Mouse (Mus musculus) kidney, postnatal 36 days (tissue): Measurements from ENCODE around the gene Camkk1.

Source experiments
- DNase-seq, 2 experiments: peaks; one replicate each; pipeline ENCODE4 v3.0.0; 2021 to 2022; ENCODE audit warnings: mixed read lengths in 2 of 2

Camkk1 gene

DNA sequence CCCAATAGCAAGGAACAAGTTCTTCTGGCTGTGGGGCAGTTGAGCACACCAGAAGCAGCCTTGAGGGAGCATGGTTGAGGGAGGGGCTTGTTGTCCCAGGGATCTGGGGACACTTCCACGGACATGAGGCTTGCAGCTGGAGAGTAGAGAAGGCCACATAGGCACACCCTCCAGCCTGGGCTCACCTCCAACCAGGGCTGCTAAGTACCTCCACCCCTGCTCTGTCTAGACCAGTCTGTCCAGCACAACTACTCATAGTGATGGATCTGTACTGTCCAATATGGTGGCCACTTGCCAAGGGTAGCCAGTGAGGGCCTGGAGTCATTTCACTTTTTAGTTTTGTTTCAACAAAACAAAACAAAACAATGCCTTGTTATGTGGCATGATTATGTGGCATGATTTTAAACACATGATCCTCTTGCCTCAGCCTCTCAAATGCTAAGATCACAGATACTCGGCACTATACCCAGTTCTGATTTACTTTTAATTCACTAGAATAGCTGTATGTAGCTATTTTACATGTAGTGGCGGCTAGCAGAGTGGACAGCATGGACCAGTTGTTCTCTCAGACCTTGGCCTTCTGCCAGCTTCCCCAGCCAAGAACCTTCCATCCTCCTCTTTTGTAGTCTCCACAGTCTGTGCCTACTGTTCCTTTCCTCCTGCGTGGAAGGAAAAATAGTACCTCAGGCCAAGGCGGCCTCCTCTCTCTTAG lies 3.3 kb upstream of the Camkk1 start:
- DNase-seq: peak; percentile 45 to 71

DNA sequence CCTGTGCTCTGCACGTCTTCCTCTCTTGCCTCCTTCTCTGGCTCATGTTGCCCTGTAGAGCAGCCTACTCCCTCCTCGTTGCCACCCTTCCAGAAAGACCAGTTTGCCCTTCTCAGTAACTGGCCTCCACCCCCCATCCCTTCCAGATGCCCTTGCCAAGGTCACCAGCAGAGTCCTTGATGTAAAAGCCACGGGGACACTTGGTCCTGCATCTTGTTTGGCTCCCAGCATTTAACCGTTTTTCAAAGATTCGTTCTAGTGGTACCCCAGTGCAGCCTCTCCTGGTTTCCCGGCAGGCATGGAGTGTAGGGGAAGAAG lies 2.7 kb upstream of the Camkk1 start:
- no peak for DNase-seq

DNA sequence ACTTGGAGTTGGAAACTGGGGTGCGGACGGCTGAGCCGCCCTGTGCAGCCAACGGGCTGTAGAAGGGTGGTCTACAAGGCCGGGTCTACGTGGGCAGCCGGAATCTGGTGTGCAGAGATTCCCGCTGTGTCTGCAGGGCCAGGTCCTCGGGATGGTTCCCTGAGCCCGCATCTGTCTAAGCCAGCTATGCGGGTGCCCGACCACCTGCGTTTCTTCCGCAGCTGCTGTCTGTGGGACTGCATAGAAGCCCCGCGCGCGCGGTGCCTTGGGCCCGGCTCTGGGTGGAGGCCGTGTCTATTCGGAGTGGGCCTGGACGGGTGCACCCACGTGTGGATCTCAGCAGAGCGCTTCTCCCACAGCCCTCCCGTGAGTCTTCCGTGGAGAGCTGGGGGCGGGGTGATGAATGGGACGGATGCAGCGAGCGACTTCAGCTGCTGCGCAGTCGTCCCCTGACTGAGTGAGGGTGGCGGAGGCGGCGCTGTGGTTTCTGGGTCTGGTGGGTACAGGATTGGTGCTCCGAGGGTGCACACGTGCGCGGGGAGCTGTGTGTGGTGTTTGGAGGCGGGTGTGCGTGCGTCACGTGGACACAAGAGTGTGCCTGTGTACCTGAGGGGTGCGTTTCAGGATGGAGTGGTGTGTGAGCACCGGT lies 463 bp downstream of the Camkk1 start:
- peak in 1 of 2 experiments; percentile 55 for DNase-seq

DNA sequence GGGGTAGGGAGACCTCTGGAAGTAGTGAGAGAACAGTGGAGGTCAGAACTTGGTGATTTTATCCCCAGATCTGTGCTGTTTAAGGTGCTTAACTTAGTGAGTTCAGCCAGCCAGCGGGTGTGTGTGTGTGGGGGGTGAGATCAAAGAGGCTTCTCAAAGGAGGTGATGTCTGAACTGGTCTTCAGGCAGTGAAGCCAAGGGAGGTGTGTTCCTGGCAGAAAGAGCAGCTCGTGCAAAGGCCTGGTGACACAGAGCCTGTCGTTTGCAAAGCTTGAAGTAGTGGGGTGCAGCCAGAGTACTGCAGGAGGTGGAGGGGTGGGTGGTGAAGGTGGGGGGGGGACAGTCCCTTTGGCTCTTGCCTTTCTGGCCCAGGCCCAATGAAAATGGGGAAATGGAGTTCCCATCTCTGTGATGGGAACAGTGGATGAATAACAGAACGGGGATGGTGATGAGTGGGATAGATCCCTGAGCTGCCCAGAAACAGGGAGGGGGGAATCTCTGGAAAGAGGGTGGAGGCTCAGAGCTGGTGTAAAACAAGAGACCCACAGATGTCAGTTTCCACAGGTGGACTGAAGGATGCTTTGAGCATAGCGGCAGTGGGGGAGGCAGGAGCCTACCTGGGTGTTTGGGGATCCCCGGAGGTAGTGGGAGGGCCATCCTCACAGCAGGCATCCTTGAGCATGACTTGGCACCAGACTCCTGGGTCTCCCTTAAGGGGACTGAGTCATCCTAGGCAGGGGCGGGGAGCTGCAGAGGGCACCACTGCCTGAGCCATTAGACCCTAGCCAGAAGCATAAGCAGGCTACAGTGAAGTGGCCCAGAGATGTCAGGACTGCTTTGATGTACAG lies 2.4 kb downstream of the Camkk1 start:
- no peak for DNase-seq

DNA sequence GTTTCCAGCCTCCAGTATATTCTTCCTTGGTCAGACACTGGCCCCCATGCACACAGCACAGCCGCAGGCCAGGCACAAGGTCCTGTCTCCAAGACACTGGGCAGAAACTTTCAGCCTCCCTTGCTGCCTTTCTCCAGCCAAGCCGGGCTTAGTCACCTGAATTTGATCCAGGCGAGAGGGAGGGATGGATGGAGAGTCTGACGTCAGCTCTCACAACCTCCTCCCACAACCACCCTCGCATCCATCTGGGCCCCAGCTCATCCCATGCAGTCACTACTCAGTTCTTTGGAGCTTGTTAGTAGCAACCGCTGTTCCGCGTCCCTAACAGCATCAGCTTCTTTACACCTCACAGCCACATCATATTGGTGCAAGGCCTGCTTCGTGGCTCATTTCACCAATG lies 4.3 kb downstream of the Camkk1 start:
- no peak for DNase-seq

DNA sequence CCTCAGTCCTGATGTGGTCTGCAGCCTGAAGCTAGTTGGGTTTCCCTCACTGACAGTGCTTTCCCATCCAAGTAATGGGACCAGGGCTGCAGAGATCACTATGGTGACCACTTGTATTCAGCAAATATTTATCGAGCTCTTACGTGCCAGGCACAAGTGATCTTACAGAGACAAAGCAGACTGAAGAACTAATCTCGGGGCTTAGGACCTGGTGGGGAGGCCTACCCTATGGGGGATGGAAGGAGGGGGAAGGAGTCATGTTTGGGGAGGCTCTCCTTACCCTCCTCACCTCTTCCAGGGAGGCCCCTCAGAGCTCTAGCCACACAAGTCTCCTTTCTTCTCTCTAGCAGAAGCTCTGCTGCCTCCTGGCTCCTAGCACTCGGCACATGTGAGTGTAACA lies 5.0 kb downstream of the Camkk1 start:
- DNase-seq: no peak

DNA sequence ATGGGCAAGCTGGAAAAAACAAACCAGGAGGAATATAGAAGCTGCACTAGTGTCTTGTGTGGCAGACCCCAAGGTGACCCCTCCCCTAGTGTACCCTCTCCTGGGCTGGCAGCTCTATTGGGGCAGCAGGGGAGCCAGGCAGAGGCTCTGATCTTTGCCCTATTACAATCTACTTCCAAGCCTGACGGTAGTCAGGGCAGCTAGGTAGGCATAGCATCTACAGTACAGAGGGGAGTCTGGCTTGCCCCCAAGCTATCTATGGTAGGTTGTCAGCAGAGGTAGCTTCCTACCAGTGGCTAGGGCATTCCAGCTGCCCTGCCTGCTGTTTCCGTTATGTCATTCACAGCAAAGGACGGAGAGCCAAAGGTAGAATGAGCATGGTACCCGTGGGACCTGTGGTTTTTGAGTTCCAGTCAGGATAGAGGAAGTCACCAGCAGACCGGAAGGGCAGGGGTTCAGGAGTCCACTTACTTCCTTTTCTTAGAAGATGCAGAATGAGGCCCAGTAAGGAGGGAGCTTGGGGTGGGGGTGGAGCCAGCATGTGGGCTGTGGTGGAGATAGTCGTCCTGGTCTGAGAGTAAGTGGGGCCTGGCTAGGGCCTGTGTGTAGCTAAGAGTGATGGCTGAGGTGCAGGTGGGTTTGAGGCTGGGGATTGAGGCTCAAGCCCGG lies 5.6 kb downstream of the Camkk1 start:
- peak; percentile 61 to 63 for DNase-seq

DNA sequence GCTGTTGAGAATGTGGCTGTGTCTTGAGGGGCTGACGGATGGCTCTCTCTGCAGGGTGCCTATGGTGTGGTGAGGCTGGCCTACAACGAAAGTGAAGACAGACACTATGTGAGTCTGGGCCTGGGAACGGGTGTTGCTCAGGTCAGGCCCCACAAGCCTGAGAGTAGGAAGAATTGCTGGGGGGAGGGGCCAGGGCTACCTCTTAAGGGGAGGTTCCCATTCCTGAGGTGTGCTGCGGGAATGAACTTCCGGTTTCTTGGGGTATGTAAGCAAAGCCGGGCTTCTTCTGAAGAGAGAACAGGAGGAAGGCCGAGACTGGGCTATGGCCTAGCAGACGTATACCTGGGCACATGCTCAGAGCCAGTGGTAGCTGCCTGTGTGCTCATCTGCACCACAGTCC lies 8.2 kb downstream of the Camkk1 start:
- DNase-seq: no peak

DNA sequence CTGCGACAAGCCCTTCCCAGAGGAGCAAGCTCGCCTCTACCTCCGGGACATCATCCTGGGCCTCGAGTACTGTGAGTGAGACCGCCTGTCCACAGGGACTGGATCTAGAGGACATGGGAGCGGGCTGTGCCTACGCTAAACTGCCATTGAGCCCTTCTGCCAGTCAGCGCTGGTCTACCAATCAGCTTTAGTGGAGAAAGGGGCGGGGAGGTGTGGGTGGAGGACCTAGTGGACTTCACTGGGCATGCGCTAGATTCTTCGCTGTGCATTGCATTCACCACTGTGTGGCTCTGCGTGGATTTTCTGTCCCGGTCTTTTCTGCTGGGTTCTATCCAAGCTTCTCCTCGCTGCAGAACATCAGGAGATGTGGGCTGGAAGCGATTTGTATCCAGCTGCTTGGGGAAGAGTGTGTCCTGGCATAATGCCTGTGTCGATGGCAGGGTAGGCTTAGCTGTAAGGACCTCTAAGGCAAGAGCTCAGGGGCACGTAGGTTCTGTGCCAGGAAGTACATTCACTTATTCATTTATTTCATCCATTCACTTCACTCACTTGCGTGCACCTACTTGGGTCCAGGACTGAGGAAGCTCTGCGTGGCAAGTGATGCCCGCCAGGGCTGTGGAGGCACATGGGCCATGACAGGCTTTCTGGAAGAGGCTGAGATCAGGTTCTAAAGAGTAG lies 12.2 kb downstream of the Camkk1 start:
- peak; percentile 92 to 95 for DNase-seq

DNA sequence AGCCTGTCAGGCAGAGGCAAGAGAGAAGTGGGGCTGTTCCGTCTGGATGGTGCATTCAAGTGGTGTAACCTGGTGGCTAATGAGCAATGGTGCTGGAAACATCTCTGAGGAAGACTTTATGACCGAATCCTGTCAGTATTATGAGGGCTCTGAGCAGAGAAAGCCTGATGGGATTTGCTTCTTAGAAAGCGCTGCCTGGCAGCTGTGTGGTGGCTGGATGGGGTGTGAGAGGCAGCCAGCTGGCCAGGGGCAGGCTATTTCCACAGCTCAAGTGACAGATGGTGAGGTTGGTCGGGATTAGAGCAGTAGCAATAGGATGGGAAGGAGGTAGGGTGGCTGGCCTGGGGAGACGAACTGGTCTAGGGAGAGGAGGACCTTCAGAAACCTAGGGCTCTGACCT lies 12.7 kb downstream of the Camkk1 start:
- DNase-seq: no peak

DNA sequence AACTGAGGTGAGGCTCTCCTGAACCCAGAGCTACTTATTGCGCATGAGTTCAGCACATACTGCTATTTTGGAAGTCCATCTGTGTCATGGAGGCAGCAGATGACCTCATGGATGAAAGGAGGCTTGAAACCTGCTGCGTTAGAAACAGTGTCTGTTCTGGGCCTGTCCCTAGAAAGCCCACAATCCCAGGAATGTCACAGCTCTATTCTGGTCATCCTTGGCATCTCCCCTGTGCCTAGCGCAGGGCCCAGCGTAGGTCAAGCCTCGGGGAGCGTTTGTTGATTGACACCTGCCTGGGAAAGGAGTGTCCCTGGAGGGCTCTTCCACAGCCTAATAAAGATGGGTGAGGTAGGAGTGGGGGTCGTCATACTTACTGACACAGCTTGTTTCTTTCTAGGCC lies 17.3 kb downstream of the Camkk1 start:
- DNase-seq: no peak

DNA sequence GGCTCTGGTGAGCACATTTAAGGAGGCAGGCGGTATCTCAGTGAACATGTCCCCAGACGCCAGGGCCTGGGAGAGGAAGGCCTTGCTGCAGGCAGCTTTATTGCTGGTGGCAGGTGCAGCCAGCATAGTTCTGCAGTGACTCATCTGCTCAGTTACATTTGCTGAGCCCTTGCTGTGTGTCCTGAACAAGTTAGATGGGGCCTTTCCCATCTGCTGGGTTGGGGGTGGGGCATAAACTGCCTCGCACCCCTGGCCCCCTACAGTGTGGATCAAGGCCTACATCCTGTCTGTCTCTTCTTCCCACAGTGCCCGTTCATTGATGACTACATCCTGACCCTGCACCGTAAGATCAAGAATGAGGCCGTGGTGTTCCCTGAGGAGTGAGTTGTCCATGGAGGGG lies 18.1 kb downstream of the Camkk1 start:
- DNase-seq: no peak

DNA sequence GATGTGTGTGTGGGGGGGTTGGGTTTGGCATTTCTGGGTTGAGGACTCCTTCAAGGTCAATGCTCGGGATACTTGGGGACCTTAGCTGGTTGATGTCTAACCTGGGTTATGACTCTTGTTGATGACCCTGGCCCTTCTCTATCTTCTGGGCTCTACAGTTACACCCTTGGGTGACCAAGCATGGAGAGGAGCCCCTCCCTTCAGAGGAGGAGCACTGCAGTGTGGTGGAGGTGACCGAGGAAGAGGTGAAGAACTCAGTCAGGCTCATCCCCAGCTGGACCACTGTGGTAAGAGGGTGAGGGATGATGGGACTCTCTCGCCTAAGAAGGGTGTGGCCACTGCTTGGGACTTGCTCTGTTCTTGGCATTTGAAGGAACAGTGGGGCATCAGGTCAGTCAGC lies 18.9 kb downstream of the Camkk1 start:
- DNase-seq: peak; percentile 27 to 35

DNA sequence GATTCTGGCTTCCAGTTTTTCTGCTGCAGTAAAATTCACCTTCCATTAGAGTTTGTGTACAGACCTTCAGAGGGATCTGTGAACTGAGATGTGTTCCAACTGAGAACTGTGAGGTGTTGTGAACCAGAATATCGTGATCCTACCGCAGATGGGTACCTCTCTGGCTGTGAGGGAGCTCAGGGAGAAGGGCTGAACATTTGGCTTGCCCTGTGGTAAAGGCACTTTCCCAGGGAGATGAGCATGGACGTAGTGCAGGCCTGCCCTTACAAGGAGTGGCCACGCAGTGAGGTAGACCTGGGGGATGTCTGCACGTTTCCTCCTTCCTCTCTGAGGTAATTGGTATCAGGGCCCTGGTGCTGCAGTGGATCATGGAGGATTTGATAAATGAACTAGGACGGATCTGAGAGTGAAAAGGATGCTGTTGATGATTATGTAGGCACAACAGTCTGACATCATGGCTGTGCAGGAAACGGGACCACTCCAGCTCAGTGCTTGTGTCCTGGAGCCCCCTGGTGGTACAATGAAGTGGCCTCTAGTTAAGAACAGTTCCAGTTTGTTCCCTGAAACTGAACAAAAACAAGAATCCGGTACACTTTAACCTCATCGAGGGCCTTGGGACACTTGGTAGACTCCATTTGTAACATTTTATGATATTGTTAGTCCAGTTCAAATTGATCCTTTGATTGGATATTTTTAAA lies 20.4 kb downstream of the Camkk1 start:
- peak; percentile 76 to 85 for DNase-seq

DNA sequence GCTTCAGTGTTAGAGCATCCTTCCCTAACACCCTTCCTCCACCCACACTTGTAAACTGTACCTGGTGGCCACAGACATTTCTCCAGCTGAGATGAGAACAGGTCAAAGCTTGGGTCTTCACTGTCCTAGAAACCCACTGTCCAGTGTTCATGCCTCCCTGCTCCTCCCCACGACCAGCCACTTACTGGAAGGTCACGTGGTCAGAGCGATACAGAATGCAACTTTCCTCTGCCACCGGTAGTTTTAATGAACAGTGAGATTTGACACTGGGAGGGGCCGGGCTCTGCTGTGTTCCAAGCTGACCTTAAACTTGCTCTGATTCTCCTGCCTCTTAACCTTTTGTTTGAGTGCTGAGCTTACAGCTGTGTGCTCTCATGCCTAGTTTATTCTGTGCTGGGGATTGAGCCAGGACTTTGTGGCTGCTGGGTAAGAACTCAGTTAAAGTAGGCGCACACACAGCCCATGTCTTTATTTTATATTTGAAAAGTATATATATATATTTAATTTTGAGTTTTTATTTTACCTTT lies 25.5 kb downstream of the Camkk1 start:
- DNase-seq: no peak

DNA sequence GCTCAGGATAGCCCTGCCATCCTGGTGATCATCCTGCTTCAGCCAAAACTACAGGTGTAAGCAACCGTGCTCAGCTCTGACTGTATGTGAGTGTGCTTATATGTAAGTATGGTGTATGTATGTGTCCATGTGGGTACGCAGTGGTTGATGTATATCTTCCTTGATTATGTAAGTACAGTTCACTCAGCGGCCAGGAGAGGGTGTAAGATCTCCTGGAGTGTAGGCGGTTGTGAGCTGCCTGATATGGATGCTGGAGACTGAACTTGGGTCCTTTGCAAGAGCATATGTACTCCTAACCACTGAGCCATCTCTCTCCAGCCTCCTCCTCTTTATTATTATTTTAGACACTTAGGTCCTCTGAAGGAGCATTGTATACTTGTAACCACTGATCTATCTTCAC lies 26.0 kb downstream of the Camkk1 start:
- DNase-seq: no peak

DNA sequence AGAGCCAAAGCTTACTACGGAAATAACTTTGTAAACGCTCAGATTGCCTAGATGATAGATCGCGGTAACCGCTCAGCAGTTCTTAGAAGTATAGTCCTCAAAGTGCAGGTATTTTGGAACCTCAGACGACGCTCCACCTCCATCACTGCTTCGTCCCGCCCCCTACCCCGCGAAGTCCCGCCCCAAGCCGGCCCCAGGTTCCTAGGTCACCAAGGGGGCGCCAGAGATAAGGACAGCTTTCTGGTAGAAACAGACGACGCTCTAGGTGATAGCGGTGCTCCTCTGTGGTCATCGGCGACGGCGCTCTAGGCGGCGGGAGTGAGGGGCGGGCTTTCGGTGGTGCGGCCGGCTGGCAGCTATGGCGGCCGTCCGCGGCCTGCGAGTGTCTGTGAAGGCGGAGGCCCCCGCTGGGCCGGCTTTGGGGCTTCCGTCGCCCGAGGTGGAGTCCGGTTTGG lies 28.8 kb downstream of the Camkk1 start, which contains the start of gene Ncbp3:
Gene Ncbp3, plus strand, starts transcription at position 242 of the 455 bp plus-strand sequence.
- peak; percentile 97 to 98 for DNase-seq

DNA sequence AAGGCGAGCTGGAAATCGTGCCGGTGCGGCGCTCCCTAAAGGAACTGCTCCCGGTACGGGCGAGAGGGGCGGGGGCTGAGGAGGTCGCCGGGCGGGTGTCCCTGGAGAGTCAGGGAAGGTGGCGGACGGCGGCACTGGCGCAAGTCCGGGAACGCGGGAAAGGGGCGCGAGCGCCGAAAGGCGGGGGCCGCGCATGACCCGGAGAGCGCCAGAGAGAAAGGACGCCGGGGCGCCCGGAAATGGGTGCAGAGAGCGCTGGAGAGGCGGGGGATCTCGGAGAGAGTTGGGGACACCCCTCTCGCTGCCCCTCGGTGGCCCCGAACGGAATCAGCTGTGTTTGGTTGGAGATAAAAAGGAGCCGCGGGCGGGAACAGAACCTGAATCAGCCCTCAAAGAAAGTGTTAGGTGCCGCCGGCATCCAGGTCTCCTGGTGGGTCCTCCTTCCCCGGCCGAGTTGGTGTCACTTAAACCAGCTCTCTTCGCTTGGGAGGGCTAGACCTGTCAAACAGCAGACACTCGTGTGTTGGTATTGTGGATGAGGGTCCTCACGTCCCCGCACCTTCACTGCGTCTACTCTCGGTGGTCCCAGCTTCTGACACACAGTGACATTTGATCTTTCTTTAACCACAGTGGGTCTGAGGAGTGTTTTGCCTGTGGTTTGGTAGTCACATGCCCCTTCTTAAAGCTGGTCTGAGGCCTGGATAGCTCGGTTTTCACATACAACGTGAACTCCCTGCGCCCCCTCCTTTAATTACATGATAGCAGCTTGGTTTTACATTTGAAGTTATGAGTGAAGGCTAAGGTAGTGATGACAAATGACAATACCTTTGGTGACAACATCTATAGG lies 29.4 kb downstream of the Camkk1 start:
- no peak for DNase-seq

DNA sequence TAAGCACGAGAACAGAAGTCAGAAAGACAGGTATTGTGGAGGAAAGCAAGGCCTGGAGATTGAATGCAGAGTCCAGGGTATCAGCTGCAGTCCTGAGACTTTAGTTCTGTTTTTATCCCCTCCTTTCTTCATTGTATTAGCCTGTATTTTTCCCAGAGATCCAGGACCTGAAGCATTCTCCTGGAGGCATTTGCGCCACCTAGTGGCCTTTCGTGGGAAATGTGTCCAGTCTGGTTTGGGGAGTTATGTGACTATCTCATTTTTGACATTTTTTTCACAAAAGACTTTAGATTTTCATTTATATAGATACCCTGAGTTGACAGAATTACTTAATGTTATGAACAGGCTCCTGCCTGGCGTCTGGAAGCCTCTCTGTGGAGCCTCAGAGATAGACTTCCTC lies 30.5 kb downstream of the Camkk1 start:
- peak; percentile 76 to 90 for DNase-seq

DNA sequence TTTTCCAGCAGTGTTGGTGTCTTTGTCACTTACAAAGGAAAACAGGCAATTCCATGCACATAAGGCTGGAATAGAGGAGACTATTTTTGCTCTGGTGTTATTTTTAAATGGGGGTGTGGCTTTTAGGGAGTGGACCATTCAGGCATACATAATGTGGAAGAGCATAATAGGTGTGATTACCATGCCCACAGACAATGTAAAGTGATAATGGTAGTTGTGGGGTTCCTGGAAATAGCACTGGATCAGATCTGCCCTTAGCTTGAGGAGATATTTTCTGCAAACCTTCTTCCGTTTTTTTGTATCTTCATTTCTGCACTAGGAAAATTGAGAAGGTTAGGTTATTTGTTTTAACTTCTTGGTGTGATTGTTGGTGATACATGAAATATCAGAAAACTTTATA lies 34.0 kb downstream of the Camkk1 start:
- DNase-seq: no peak

DNA sequence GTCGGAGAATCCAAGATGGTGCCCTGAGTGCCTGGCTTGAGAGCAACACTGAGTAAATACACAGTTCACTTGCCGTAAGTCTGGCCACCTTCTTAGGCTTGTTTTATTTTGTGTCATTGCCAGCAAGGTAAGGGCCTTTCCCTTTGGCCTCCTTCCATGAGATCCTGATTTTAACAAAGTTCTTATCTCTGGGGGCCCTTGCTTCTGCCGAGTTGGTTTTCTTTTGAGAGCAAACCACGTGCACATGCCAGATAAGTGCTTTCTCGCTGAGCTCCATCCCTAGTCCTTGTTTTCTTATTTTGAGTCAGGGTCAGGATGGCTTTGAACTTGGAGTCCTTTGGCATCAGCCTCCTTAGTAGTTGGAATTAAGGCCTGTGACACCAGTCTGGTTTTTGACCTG lies 38.9 kb downstream of the Camkk1 start:
- DNase-seq: no peak
